Mouse (Mus musculus) heart, embryonic 14.5 days (tissue): ENCODE measurements at regions not wholly inside any gene's neighbourhood (a gene's known extent, or its start where the extent isn't known, plus 50 kb on each side); places are given as distances from the start of the nearest gene placed in this dataset.

ENCODE experiments used
- ATAC-seq: fragments of 200-750 bp; cut with Nextera tagmentation; 2 replicates; pipeline ENCODE4 v1.8.0; 2017; ENCODE audit warnings: low read depth, moderate TSS enrichment; ENCODE audit not compliant: insufficient number of reproducible peaks, insufficient read depth, low FRiP score
- H3K27ac ChIP-seq, 2 experiments: fragments of 200-500 bp in 1 of 2; fragments of 300-500 bp in 1 of 2; sonication (generic) in 1 of 2; replicated peaks in 1 of 2; 2 replicates each; pipeline ENCODE4 v1.5.1; 2012 to 2014; ENCODE audit warnings: low read depth in 2 of 2, low read length in 2 of 2, control low read depth in 1 of 2, mild to moderate bottlenecking in 1 of 2, mixed read lengths in 1 of 2; ENCODE audit not compliant: control insufficient read depth in 1 of 2, insufficient read depth in 1 of 2
- H3K27me3 ChIP-seq: fragments of 300-500 bp; sonication (generic); 2 replicates; pipeline ENCODE4 v1.6.1; 2014; ENCODE audit warnings: mild to moderate bottlenecking, low read length, control low read depth; ENCODE audit not compliant: control insufficient read depth, insufficient read depth
- H3K36me3 ChIP-seq: fragments of 300-500 bp; sonication (generic); 2 replicates; pipeline ENCODE4 v1.6.1; 2014; ENCODE audit warnings: mild to moderate bottlenecking, control low read depth, low read length, mixed read lengths; ENCODE audit not compliant: control insufficient read depth, insufficient read depth
- H3K4me1 ChIP-seq, 2 experiments: fragments of 200-500 bp in 1 of 2; fragments of 300-500 bp in 1 of 2; sonication (generic) in 1 of 2; 2 replicates each; pipeline ENCODE4 v1.6.1; 2012 to 2014; ENCODE audit warnings: low read length in 2 of 2, control low read depth in 1 of 2, mixed read lengths in 1 of 2; ENCODE audit not compliant: control insufficient read depth in 2 of 2, insufficient read depth in 2 of 2
- H3K4me2 ChIP-seq: fragments of 300-500 bp; sonication (generic); 2 replicates; pipeline ENCODE4 v1.6.1; 2014; ENCODE audit warnings: mild to moderate bottlenecking, low read length
- H3K4me3 ChIP-seq, 2 experiments: fragments of 200-500 bp in 1 of 2; fragments of 300-500 bp in 1 of 2; sonication (generic) in 1 of 2; 2 replicates each; pipeline ENCODE4 v1.5.1; 2012 to 2014; ENCODE audit warnings: low read length in 2 of 2, mild to moderate bottlenecking in 2 of 2, control low read depth in 1 of 2, low read depth in 1 of 2, moderate library complexity in 1 of 2; ENCODE audit not compliant: control insufficient read depth in 1 of 2, insufficient read depth in 1 of 2
- H3K9ac ChIP-seq: fragments of 300-500 bp; sonication (generic); 2 replicates; pipeline ENCODE4 v1.6.1; 2014; ENCODE audit warnings: mild to moderate bottlenecking, low read length
- H3K9me3 ChIP-seq: fragments of 300-500 bp; sonication (generic); 2 replicates; pipeline ENCODE4 v1.6.1; 2016; ENCODE audit warnings: low read length, control low read depth; ENCODE audit not compliant: control insufficient read depth
- WGBS: fragments of 180-500 bp; shearing (Covaris S2); extraction: QIAGEN DNeasy Blood & Tissue Kit; methylation state at CpG from one replicate; pipeline ENCODE4 v1.1.7; 2014; 5-methylcytosine and 5-hydroxymethylcytosine counted together

- no peak for ATAC-seq
- Histone ChIP-seq H3K9ac (no peak overlapping the region), H3K27me3 (no peaks in the 10 kb centered on the region), H3K36me3 (no peaks in the 10 kb centered on the region), H3K9me3 (peaks cover 5% of the 10 kb centered on the region; the same call in 1 of the 2 replicates), H3K4me3 (no peak overlapping the region), H3K4me2 (no peak overlapping the region), H3K27ac (no peak overlapping the region), H3K4me1 (peaks cover 5 to 14% of the 10 kb centered on the region in 2 experiments; a peak in 3 of 4 replicates)
- 21% methylated on average over 3 of the region's 3 CpGs for WGBS
Measured at GRCm38 (mm10) chr1:119236787-119237186, 183.4 kb upstream of the Gli2 start.

- ATAC-seq, result no peak
Measured at GRCm38 (mm10) chr1:119234449-119234848, 181.0 kb upstream of the Gli2 start.

GRCm38 (mm10) chr1:119226996-119227395 is 173.6 kb upstream of the Gli2 start:
- Histone ChIP-seq H3K36me3 (no peaks in the 10 kb centered on the region), H3K9me3 (no peaks in the 10 kb centered on the region), H3K27ac (no peak overlapping the region), H3K9ac (no peak overlapping the region), H3K4me1 (no peaks in the 10 kb centered on the region), H3K4me2 (no peak overlapping the region), H3K4me3 (no peak overlapping the region), H3K27me3 (no peaks in the 10 kb centered on the region)
- WGBS, result 72% methylated on average over 2 of the region's 2 CpGs
- ATAC-seq, result no peak

More at GRCm38 (mm10) chr1:119234449-119234848, 181.0 kb upstream of the Gli2 start:
- Histone ChIP-seq H3K36me3 (no peaks in the 10 kb centered on the region), H3K9ac (no peak overlapping the region), H3K27ac (no peak overlapping the region), H3K27me3 (no peaks in the 10 kb centered on the region), H3K4me1 (peaks cover 5 to 14% of the 10 kb centered on the region in 2 experiments; a peak in 3 of 4 replicates), H3K4me3 (no peak overlapping the region), H3K4me2 (no peak overlapping the region), H3K9me3 (peaks cover 5% of the 10 kb centered on the region; the same call in 1 of the 2 replicates)
- WGBS, result 48% methylated on average over 9 of the region's 9 CpGs

GRCm38 (mm10) chr1:119223876-119224275 is 170.5 kb upstream of the Gli2 start:
- H3K9ac ChIP-seq, result no peak overlapping the region
- 84% methylated on average over 8 of the region's 8 CpGs for WGBS
- ATAC-seq, result no peak
- no peak overlapping the region for H3K27ac ChIP-seq
- no peaks in the 10 kb centered on the region for H3K36me3 ChIP-seq
- H3K27me3 ChIP-seq, result no peaks in the 10 kb centered on the region
- no peaks in the 10 kb centered on the region for H3K9me3 ChIP-seq
- H3K4me2 ChIP-seq, result no peak overlapping the region
- no peak overlapping the region for H3K4me3 ChIP-seq
- peaks cover 10 to 11% of the 10 kb centered on the region in 2 experiments; a peak in 3 of 4 replicates for H3K4me1 ChIP-seq

GRCm38 (mm10) chr1:119221901-119222300 is 168.5 kb upstream of the Gli2 start:
- Histone ChIP-seq H3K4me2 (no peak overlapping the region), H3K4me1 (peaks cover 17% of the 10 kb centered on the region in 2 experiments; a peak in 3 of 4 replicates), H3K27me3 (no peaks in the 10 kb centered on the region), H3K4me3 (no peak overlapping the region), H3K36me3 (no peaks in the 10 kb centered on the region), H3K27ac (no peak overlapping the region), H3K9me3 (no peaks in the 10 kb centered on the region), H3K9ac (no peak overlapping the region)
- whole genome bisulfite sequencing, result 83% methylated on average over 6 of the region's 6 CpGs
- no peak for ATAC-seq

GRCm38 (mm10) chr1:119221012-119221411 is 167.6 kb upstream of the Gli2 start:
- WGBS, result 85% methylated on average over 7 of the region's 7 CpGs
- Histone ChIP-seq H3K4me3 (no peak overlapping the region), H3K9ac (no peak overlapping the region), H3K4me2 (no peak overlapping the region), H3K9me3 (no peaks in the 10 kb centered on the region), H3K27me3 (no peaks in the 10 kb centered on the region), H3K27ac (no peak overlapping the region), H3K4me1 (peaks cover 17% of the 10 kb centered on the region in 2 experiments; a peak in 3 of 4 replicates), H3K36me3 (no peaks in the 10 kb centered on the region)
- no peak for ATAC-seq

- no peaks in the 10 kb centered on the region for H3K36me3 ChIP-seq
- peaks cover 17% of the 10 kb centered on the region in 2 experiments; a peak in 3 of 4 replicates for H3K4me1 ChIP-seq
- no peak overlapping the region for H3K4me2 ChIP-seq
- no peaks in the 10 kb centered on the region for H3K9me3 ChIP-seq
- no peak for ATAC-seq
- no peaks in the 10 kb centered on the region for H3K27me3 ChIP-seq
- no peak overlapping the region for H3K4me3 ChIP-seq
- H3K27ac ChIP-seq, result no peak overlapping the region
- 53% methylated on average over 10 of the region's 10 CpGs for WGBS
- no peak overlapping the region for H3K9ac ChIP-seq
Measured at GRCm38 (mm10) chr1:119219817-119220216, 166.4 kb upstream of the Gli2 start.

- no peak for ATAC-seq
- Histone ChIP-seq H3K4me1 (peaks cover 17% of the 10 kb centered on the region in 2 experiments; a peak in 3 of 4 replicates), H3K9me3 (no peaks in the 10 kb centered on the region), H3K9ac (no peak overlapping the region), H3K36me3 (no peaks in the 10 kb centered on the region), H3K4me3 (no peak overlapping the region), H3K27me3 (no peaks in the 10 kb centered on the region), H3K27ac (no peak overlapping the region), H3K4me2 (no peak overlapping the region)
- 13% methylated on average over 4 of the region's 4 CpGs for WGBS
Measured at GRCm38 (mm10) chr1:119217387-119217786, 164.0 kb upstream of the Gli2 start.
